Comparison of ENCODE assay signal across 15 mouse cellular contexts in the genomic region with DNA sequence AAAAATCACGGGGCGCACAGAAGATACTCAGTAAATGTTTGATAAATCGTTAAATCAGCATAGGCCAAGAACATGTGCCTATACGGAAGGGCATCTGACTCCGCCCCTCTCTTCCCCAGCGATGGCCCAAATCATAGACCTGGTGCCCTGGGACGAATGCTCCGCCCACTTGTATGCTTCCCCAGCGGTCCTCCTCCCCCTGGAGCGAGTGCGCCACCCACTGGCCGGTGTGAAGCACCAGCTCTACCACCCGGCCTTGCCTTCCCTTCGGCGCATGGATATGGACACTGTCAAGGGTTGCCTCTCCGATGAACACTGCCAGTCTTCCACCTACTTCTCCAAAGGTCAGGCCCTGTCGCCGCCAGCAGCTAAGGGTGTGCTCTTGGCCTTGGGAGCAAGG. TPM values are rescaled to one million over a fixed set of nuclear protein-coding genes. Genes with fewer than 3 reads are reported as not detected.
DNase-seq lines count a peak whose midpoint lies in the region; ATAC-seq and TF ChIP-seq lines count a peak whose summit lies in the region.
"Had no signal": no experiment of that assay in that cellular context is flagged by ENCODE, and none has a peak within 500 bp of the region (broad histone marks: within the 10 kb centered on the region; RNA-seq: fewer than 3 reads in every experiment).

No protein-coding gene starts in this region.

- DNase-seq in kidney, adult 2 months: no peak
- no peak for DNase-seq in kidney, adult 18-20 months
- DNase-seq in 416B (ENCODE audit: low read depth) (peak; percentile 78), MEL (ENCODE audit: low read depth, low spot score) (peak; percentile 14)
- DNase-seq in Muller cell, postnatal 12 days (ENCODE audit: inconsistent ontology term): no peak
- no peak for DNase-seq in cerebellum, adult 9-11 months
- DNase-seq in kidney, adult 8-10 months: no peak
- DNase-seq: cerebellum, adult 11 months; kidney, postnatal 10 days; midbrain, embryonic 14.5 days had no signal

- H3K27me3 ChIP-seq in kidney, adult 2 months (replicated peaks; ENCODE audit: control insufficient read depth, insufficient read depth, low read length): no peaks in the 10 kb centered on the region
- H3K27me3 ChIP-seq in MEL (ENCODE audit: control insufficient read depth in 1 of 2, insufficient read depth in 2 of 2, low read length in 2 of 2): 0 out of 4 replicates have a peak, but pooled peaks cover 2 to 3% of the 10 kb centered on the region in 2 experiments
- H3K27me3 ChIP-seq: limb, embryonic 13.5 days had no signal

- peak; percentile 28 for TF ChIP-seq RAD21 in MEL (IDR thresholded peaks at IDR 0.05; ENCODE audit: low read depth, low read length)

- no peak for TF ChIP-seq EP300 in MEL (IDR thresholded peaks at IDR 0.05; ENCODE audit: low read depth in 1 of 2, low read length in 2 of 2)

- no peaks in the 10 kb centered on the region for H3K9me3 ChIP-seq in MEL (replicated peaks; ENCODE audit: insufficient read depth, low read length)
- H3K9me3 ChIP-seq: heart, embryonic 10.5 days; limb, embryonic 13.5 days had no signal

- H3K79me2 ChIP-seq in MEL (ENCODE audit: control insufficient read depth, insufficient read depth, low read length, poor library complexity): no peaks in the 10 kb centered on the region

- 68% methylated on average over 18 of the region's 18 CpGs for WGBS in kidney, adult 2 months

- no peaks in the 10 kb centered on the region for H3K36me3 ChIP-seq in kidney, adult 2 months (ENCODE audit: control insufficient read depth, insufficient read depth, low read length)
- no peaks in the 10 kb centered on the region for H3K36me3 ChIP-seq in MEL (ENCODE audit: control insufficient read depth in 1 of 2, insufficient read depth in 2 of 2, low read length in 2 of 2)
- H3K36me3 ChIP-seq: heart, embryonic 10.5 days; limb, embryonic 13.5 days had no signal

- peak; percentile 93 for ATAC-seq in granulocyte monocyte progenitor cell, adult 5-6 weeks (replicated peaks; ENCODE audit: poor library complexity, severe bottlenecking)
- ATAC-seq: Patski had no signal

- H3K27ac ChIP-seq in kidney, adult 2 months (ENCODE audit: insufficient read depth, low read depth, low read length): no peak overlapping the region
- H3K27ac ChIP-seq in MEL (ENCODE audit: control insufficient read depth, low read depth, low read length): no peak overlapping the region
- H3K27ac ChIP-seq: heart, embryonic 10.5 days; limb, embryonic 13.5 days had no signal

- TF ChIP-seq POLR2A in kidney, adult 2 months (IDR thresholded peaks at IDR 0.05; ENCODE audit: low read depth, low read length): no peak
- no peak for TF ChIP-seq POLR2A in MEL (IDR thresholded peaks at IDR 0.05; ENCODE audit: control insufficient read depth in 1 of 2, insufficient read depth in 1 of 2, low read depth in 1 of 2, low read length in 2 of 2, poor library complexity in 1 of 2)

- H3K4me1 ChIP-seq in kidney, adult 2 months (ENCODE audit: control insufficient read depth, insufficient read depth, low read length): peaks cover 5% of the 10 kb centered on the region; the same call in 1 of the 2 replicates
- H3K4me1 ChIP-seq in MEL (ENCODE audit: control insufficient read depth in 1 of 2, insufficient read depth in 2 of 2, low read length in 2 of 2): no peaks in the 10 kb centered on the region
- H3K4me1 ChIP-seq: limb, embryonic 13.5 days had no signal

- TF ChIP-seq CTCF in kidney, adult 2 months (conservative IDR thresholded peaks at IDR 0.05; ENCODE audit: insufficient read depth, insufficient read length, low read depth, low read length): peak; percentile 38
- peak; percentile 33 to 64 (median 49); a peak in 5 of 6 replicates for TF ChIP-seq CTCF in MEL (IDR thresholded peaks at IDR 0.05 in 2 of 3, conservative IDR thresholded peaks at IDR 0.05 in 1 of 3; ENCODE audit: control insufficient read depth in 1 of 3, insufficient read depth in 1 of 3, low read depth in 2 of 3, low read length in 3 of 3, poor library complexity in 1 of 3, severe bottlenecking in 1 of 3)

- H3K9ac ChIP-seq in MEL (ENCODE audit: control insufficient read depth, low read depth, low read length, poor library complexity, severe bottlenecking): no peak overlapping the region
- H3K9ac ChIP-seq: limb, embryonic 13.5 days had no signal

- H3K4me3 ChIP-seq in kidney, adult 2 months (ENCODE audit: insufficient read depth, low read depth, low read length): no peak overlapping the region
- no peak overlapping the region for H3K4me3 ChIP-seq in MEL (ENCODE audit: control insufficient read depth in 1 of 2, insufficient read depth in 1 of 2, low read depth in 2 of 2, low read length in 2 of 2)
- H3K4me3 ChIP-seq: erythroblast, embryonic 14.5 days; heart, embryonic 10.5 days; limb, embryonic 13.5 days had no signal

TF ChIP-seq in MEL, 35 proteins besides CTCF, POLR2A, EP300 and RAD21:
- TF ChIP-seq ELF1 (IDR thresholded peaks at IDR 0.05; ENCODE audit: low read depth, low read length) (no peak), ETS1 (IDR thresholded peaks at IDR 0.05; ENCODE audit: low read depth, low read length) (no peak), TCF12 (IDR thresholded peaks at IDR 0.05; ENCODE audit: low read depth, low read length) (no peak), POLR2AphosphoS2 (IDR thresholded peaks at IDR 0.05; ENCODE audit: low read length) (no peak)

RNA-seq across cellular contexts. Expression of gene Tepp, which starts 2.5 kb away (rescaled TPM):
- 0.22 and 0.41 TPM in 2 replicates for polyA plus RNA-seq in kidney, adult 2 months (2012; rRNA removed)
- total RNA-seq in MEL (2012; rRNA removed): not detected in 2 replicates
- polyA plus RNA-seq in MEL (2012; ENCODE audit: insufficient read depth in 1 of 2, insufficient read length in 2 of 2, low read depth in 1 of 2, low replicate concordance in 2 of 2, missing spikeins in 1 of 2): not detected
- total RNA-seq in granulocyte monocyte progenitor cell, adult 5-6 weeks (2014; fragmentation: Nextera tagmentation): not detected in 2 replicates
- total RNA-seq in granulocyte monocyte progenitor cell, adult 5-6 weeks (2017): not detected in 2 replicates
- polyA plus RNA-seq: erythroblast, embryonic 14.5 days; heart, embryonic 10.5 days; Patski had no signal

RNA-seq across cellular contexts. Expression of gene Cngb1, which starts 6.5 kb away (rescaled TPM):
- polyA plus RNA-seq in kidney, adult 2 months (2012; rRNA removed): 0.38 and 1.1 TPM in 2 replicates
- total RNA-seq in MEL (2012; rRNA removed): not detected in 2 replicates
- under 1 TPM in 1 of 2 experiments, not detected in 1; 0.03 TPM for polyA plus RNA-seq in MEL (2012; ENCODE audit: insufficient read depth in 1 of 2, insufficient read length in 2 of 2, low read depth in 1 of 2, low replicate concordance in 2 of 2, missing spikeins in 1 of 2)
- total RNA-seq in granulocyte monocyte progenitor cell, adult 5-6 weeks (2014; fragmentation: Nextera tagmentation): 8.2 and 8.5 TPM in 2 replicates
- total RNA-seq in granulocyte monocyte progenitor cell, adult 5-6 weeks (2017): 8.6 and 10.0 TPM in 2 replicates
- polyA plus RNA-seq: erythroblast, embryonic 14.5 days; heart, embryonic 10.5 days had no signal

RNA-seq across cellular contexts. Expression of gene Zfp319, which starts 18.9 kb away (rescaled TPM):
- polyA plus RNA-seq in kidney, adult 2 months (2012; rRNA removed): 6.2 and 6.5 TPM in 2 replicates
- 1.8 and 2.0 TPM in 2 replicates for total RNA-seq in MEL (2012; rRNA removed)
- polyA plus RNA-seq in MEL (2012; ENCODE audit: insufficient read depth in 1 of 2, insufficient read length in 2 of 2, low read depth in 1 of 2, low replicate concordance in 2 of 2, missing spikeins in 1 of 2): 1 to 10 TPM in 1 of 2 experiments, not detected in 1; 4.8 TPM
- 5.4 and 6.9 TPM in 2 replicates for total RNA-seq in granulocyte monocyte progenitor cell, adult 5-6 weeks (2014; fragmentation: Nextera tagmentation)
- 1.6 and 2.2 TPM in 2 replicates for total RNA-seq in granulocyte monocyte progenitor cell, adult 5-6 weeks (2017)

RNA-seq across cellular contexts. Expression of gene Usb1, which starts 19.2 kb away (rescaled TPM):
- polyA plus RNA-seq in kidney, adult 2 months (2012; rRNA removed): 27.7 and 29.8 TPM in 2 replicates
- total RNA-seq in MEL (2012; rRNA removed): 29.1 and 36.2 TPM in 2 replicates
- 10 to 100 TPM in 1 of 2 experiments, not detected in 1; 52.5 TPM for polyA plus RNA-seq in MEL (2012; ENCODE audit: insufficient read depth in 1 of 2, insufficient read length in 2 of 2, low read depth in 1 of 2, low replicate concordance in 2 of 2, missing spikeins in 1 of 2)
- 41.5 and 44.1 TPM in 2 replicates for total RNA-seq in granulocyte monocyte progenitor cell, adult 5-6 weeks (2014; fragmentation: Nextera tagmentation)
- 31.4 and 36.8 TPM in 2 replicates for total RNA-seq in granulocyte monocyte progenitor cell, adult 5-6 weeks (2017)

RNA-seq across cellular contexts. Expression of gene Mmp15, which starts 39.2 kb away (rescaled TPM):
- 5.3 and 5.6 TPM in 2 replicates for polyA plus RNA-seq in kidney, adult 2 months (2012; rRNA removed)
- total RNA-seq in MEL (2012; rRNA removed): not detected in 2 replicates
- under 1 TPM in 1 of 2 experiments, not detected in 1; 0.01 TPM for polyA plus RNA-seq in MEL (2012; ENCODE audit: insufficient read depth in 1 of 2, insufficient read length in 2 of 2, low read depth in 1 of 2, low replicate concordance in 2 of 2, missing spikeins in 1 of 2)
- total RNA-seq in granulocyte monocyte progenitor cell, adult 5-6 weeks (2014; fragmentation: Nextera tagmentation): not detected in 2 replicates
- 0.13 and 0.21 TPM in 2 replicates for total RNA-seq in granulocyte monocyte progenitor cell, adult 5-6 weeks (2017)

Comparison
In these comparisons a context has a peak if more than half of its experiments do, and no peak if none do; other contexts are left out.
1. DNase-seq: peak in 416B (single experiment) and MEL (single experiment); none in kidney, adult 2 months (single experiment), kidney, adult 18-20 months (single experiment), Muller cell, postnatal 12 days (single experiment), cerebellum, adult 9-11 months (single experiment) and kidney, adult 8-10 months (0 of 2).